Mouse (Mus musculus): ENCODE measurements at regions not wholly inside any gene's neighbourhood (a gene's known extent, or its start where the extent isn't known, plus 50 kb on each side); places are given as distances from the start of the nearest gene placed in this dataset.

GRCm38 (mm10) chr12:25267572-25268115, 170.7 kb upstream of the Id2 start:
- TF ChIP-seq MAFK (IDR thresholded peaks at IDR 0.05; ENCODE audit: insufficient read depth, low read depth, low read length) (no peak), ZC3H11A (IDR thresholded peaks at IDR 0.05; ENCODE audit: borderline replicate concordance, low read depth, low read length) (no peak), HCFC1 (IDR thresholded peaks at IDR 0.05; ENCODE audit: borderline replicate concordance, insufficient read depth, low read length) (no peak), ZNF384 (IDR thresholded peaks at IDR 0.05; ENCODE audit: low read depth, low read length) (no peak)
